Mouse (Mus musculus): ENCODE measurements around the gene Gpr62. TPM values are rescaled to one million over a fixed set of nuclear protein-coding genes. Genes with fewer than 3 reads are reported as not detected.

The Gpr62 gene
- polyA plus RNA-seq, 1 experiment from 2014 or later = 0.11 TPM

DNA sequence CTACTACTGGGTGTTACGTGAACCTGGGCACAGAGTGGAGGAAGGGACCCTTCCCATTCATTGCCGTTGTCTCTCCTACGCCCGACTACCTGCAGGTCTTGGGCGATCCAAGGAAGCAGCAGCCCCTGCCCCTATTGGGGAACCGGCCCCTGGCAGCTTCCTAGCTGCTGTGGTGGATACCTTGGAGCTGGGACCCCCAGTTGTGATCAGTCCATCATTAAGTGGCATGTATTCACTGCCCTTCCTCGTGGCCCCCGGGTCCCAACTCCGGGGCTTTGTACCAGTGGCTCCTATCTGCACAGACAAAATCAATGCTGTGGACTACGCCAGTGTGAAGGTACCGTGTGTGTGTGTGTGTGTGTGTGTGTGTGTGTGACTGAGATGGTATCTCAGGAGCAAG is 14.4 kb downstream of the Gpr62 start:
- H3K9me3 ChIP-seq (replicated peaks) = no peaks in the 10 kb centered on the region
- peaks cover 5% of the 10 kb centered on the region for H3K36me3 ChIP-seq
- peak overlapping the region; percentile 94 for H3K4me3 ChIP-seq
- peak overlapping the region; percentile 99 for H3K27ac ChIP-seq (replicated peaks)
- DNase-seq (ENCODE audit: low spot score) = no peak
- peaks cover 94% of the 10 kb centered on the region for H3K4me1 ChIP-seq
- peaks cover 12% of the 10 kb centered on the region; the same call in 1 of the 2 replicates for H3K27me3 ChIP-seq (ENCODE audit: low read depth, poor library complexity, severe bottlenecking)
- 87% methylated on average over 11 of the region's 11 CpGs for WGBS

DNA sequence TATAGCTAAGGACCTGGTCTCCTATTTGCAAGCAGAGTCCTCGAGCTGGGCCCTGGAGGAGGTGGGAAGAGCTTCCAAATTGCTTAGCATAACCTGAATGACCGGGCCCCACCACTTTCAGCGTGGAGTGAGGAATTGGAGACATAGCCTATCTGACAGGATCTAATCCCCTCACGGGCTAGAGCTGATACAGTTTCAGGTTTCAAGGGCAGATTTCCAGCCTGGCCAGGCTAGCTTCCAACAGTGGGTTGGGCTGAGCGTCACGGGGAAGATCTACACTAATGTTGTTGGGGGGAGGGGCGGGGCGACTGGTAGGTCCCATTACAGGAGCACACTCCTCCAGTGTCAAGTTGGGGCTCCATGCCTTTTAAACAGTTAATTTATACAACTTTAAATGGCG is 15.1 kb downstream of the Gpr62 start:
- Histone ChIP-seq H3K9me3 (replicated peaks) (no peaks in the 10 kb centered on the region), H3K36me3 (no peaks in the 10 kb centered on the region), H3K4me3 (no peak overlapping the region), H3K27ac (replicated peaks) (peak overlapping the region; percentile 99), H3K4me1 (peaks cover 94% of the 10 kb centered on the region), H3K27me3 (ENCODE audit: low read depth, poor library complexity, severe bottlenecking) (peaks cover 12% of the 10 kb centered on the region; the same call in 1 of the 2 replicates)
- 27% methylated on average over 9 of the region's 9 CpGs for WGBS
- no peak for DNase-seq (ENCODE audit: low spot score)

DNA sequence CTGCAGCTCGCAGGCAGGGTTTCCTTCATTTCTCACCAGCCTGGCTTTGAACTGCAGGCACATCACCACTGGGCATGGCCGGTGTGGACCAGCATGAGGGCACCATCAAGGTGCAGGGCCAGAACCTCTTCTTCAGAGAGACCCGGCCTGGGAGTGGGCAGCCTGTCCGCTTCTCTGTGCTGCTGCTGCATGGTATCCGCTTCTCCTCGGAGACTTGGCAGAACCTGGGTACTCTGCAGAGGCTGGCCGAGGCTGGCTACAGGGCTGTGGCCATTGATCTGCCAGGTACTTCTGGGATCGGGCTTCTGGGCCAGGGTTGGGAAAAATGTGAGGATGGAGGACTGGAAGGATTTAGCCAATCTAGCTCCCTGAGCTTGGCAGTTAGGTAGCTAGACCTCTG is 15.8 kb downstream of the Gpr62 start:
- Histone ChIP-seq H3K4me3 (no peak overlapping the region), H3K27ac (replicated peaks) (0 out of 2 replicates have a peak overlapping the region, but pooled peaks have one; percentile 99), H3K36me3 (no peaks in the 10 kb centered on the region), H3K4me1 (peaks cover 94% of the 10 kb centered on the region), H3K27me3 (ENCODE audit: low read depth, poor library complexity, severe bottlenecking) (peaks cover 12% of the 10 kb centered on the region; the same call in 1 of the 2 replicates), H3K9me3 (replicated peaks) (no peaks in the 10 kb centered on the region)
- DNase-seq (ENCODE audit: low spot score) = no peak
- WGBS = 93% methylated on average over 8 of the region's 8 CpGs

DNA sequence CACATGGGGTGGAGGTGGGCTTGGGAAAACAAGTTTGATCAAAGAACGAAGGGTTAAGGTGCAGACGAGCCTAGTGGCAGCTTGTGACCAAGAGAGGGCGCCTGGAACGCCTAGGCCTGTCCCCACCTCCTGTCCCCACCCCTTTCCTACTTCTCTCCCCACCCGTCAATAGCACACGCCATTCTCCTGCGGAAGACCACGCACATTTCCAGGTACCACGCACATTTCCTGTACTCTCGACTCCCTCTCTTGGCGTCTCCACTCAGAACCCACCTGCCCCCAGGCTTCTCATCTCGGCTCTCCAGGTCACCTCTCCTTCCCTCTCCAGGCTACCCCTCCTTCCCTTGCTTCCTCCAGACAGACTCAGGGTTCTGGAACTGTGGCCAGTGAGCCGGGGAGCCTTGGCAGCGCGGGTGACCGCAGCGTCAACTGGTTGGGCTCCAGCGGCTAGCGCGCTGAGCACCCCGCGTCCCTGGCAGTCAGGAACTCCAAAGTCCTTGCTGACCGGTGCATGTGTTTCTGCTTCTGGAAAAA is 17.2 kb downstream of the Gpr62 start:
- DNase-seq (ENCODE audit: low spot score) = peak; percentile 62
- Histone ChIP-seq H3K27me3 (ENCODE audit: low read depth, poor library complexity, severe bottlenecking) (peaks cover 12% of the 10 kb centered on the region; the same call in 1 of the 2 replicates), H3K4me3 (peak overlapping the region; percentile 62), H3K27ac (replicated peaks) (peak overlapping the region; percentile 87), H3K9me3 (replicated peaks) (no peaks in the 10 kb centered on the region), H3K36me3 (no peaks in the 10 kb centered on the region), H3K4me1 (peaks cover 90% of the 10 kb centered on the region)
- WGBS = under 1% methylated on average over 23 of the region's 23 CpGs

DNA sequence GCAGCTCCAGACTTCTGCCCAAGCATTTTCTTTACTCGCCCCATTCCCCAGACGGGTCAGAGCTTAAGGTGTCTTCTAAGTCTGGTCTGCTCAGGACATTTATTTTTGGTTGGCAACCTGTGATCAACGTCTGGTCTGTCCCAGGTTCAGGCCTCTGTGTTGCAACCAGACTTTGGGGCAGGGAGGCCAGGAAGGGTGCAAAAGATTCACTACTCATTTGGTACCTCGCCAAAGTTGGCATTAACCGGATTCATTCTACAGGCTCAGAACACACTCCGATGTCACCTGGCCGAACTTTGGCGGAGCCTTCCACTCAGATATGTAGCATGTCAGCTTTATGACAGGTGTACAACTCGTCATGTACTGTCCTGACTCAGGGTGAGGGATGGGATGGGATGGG is 17.8 kb downstream of the Gpr62 start:
- H3K4me3 ChIP-seq = peak overlapping the region; percentile 62
- peak overlapping the region; percentile 87 for H3K27ac ChIP-seq (replicated peaks)
- peaks cover 83% of the 10 kb centered on the region for H3K4me1 ChIP-seq
- 40% methylated on average over 9 of the region's 9 CpGs for WGBS
- DNase-seq (ENCODE audit: low spot score) = no peak
- no peaks in the 10 kb centered on the region for H3K9me3 ChIP-seq (replicated peaks)
- peaks cover 12% of the 10 kb centered on the region; the same call in 1 of the 2 replicates for H3K27me3 ChIP-seq (ENCODE audit: low read depth, poor library complexity, severe bottlenecking)
- no peaks in the 10 kb centered on the region for H3K36me3 ChIP-seq

DNA sequence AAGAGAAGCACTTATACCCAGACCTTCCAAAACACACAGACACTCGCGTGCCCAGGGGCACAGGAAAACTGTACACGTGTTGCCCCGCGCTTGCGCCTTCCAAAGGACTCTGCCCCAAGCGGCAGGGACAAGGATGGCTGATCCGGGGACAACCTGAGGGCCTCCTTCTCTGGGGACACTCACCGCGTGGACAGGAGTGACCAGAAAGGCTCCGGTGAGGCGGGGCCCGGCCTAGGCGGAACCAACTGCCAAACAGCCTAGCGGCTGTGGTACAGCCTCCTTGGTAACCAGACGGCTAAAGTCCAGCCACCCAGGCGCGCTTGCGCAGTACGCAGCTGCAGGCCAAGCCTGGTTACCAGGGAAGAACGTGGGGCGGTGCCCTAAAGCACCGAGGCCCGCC is 18.4 kb downstream of the Gpr62 start, which contains the start of the genes Abhd14b and Abhd14a:
TSS of gene Abhd14b (plus strand) at position 112 of the 400 bp plus-strand sequence.
TSS of gene Abhd14a (minus strand) at position 331 of the 400 bp plus-strand sequence.
- Histone ChIP-seq H3K4me1 (peaks cover 77% of the 10 kb centered on the region), H3K27ac (replicated peaks) (peak within 1 kb of the TSS; percentile 87), H3K36me3 (no peaks in the 10 kb centered on the region), H3K4me3 (peak within 1 kb of the TSS; percentile 62), H3K27me3 (ENCODE audit: low read depth, poor library complexity, severe bottlenecking) (peaks cover 12% of the 10 kb centered on the region; the same call in 1 of the 2 replicates), H3K9me3 (replicated peaks) (no peaks in the 10 kb centered on the region)
- peak; percentile 94 for DNase-seq (ENCODE audit: low spot score)
- WGBS = 0% methylated on average over 24 of the region's 24 CpGs

DNA sequence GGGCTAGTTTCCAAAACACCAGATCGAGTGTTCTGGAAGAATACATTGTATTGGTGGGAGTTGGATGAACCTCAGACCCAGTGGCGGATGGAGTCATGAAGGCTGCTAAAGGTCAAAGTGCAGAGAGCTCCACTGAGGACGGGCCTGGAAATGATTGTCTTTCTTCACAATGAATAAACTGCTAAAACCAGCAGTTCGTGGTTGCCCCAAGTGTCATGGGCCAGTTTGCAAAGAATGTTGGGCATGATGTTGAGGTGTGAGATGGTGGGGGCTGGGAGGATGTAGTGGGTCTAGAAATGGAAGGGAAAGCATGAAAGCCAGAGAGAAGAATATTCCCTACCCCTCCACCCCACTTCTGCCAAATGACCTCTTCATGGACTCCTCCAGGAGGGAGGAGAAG is 20.9 kb downstream of the Gpr62 start:
- Histone ChIP-seq H3K36me3 (0 out of 2 replicates have a peak, but pooled peaks cover 3% of the 10 kb centered on the region), H3K4me3 (no peak overlapping the region), H3K27ac (replicated peaks) (no peak overlapping the region), H3K27me3 (ENCODE audit: low read depth, poor library complexity, severe bottlenecking) (peaks cover 1% of the 10 kb centered on the region; the same call in 1 of the 2 replicates), H3K4me1 (peaks cover 52% of the 10 kb centered on the region), H3K9me3 (replicated peaks) (no peaks in the 10 kb centered on the region)
- WGBS = 78% methylated on average over 4 of the region's 4 CpGs
- DNase-seq (ENCODE audit: low spot score) = no peak

DNA sequence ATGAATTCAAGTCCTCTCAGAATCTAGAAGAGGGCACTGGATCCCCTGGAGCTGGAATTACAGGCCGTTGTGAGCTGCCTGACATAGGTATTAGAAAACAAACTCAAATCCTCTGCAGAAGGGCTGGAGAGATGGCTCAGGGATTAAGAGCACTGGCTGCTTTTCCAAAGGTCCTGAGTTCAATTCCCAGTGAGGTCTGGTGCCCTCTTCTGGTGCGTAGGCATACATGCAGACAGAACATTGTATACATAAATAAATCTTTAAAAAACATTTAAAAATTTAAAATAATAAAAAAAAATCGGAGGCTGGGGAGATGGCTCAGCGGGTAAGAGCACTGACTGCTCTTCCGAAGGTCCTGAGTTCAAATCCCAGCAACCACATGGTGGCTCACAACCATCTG is 23.1 kb downstream of the Gpr62 start:
- no peak for DNase-seq (ENCODE audit: low spot score)
- 0 out of 2 replicates have a peak, but pooled peaks cover 3% of the 10 kb centered on the region for H3K36me3 ChIP-seq
- no peaks in the 10 kb centered on the region for H3K9me3 ChIP-seq (replicated peaks)
- H3K27me3 ChIP-seq (ENCODE audit: low read depth, poor library complexity, severe bottlenecking) = no peaks in the 10 kb centered on the region
- H3K4me1 ChIP-seq = peaks cover 46% of the 10 kb centered on the region
- H3K27ac ChIP-seq (replicated peaks) = no peak overlapping the region
- no peak overlapping the region for H3K4me3 ChIP-seq
- WGBS = 77% methylated on average over 5 of the region's 5 CpGs

DNA sequence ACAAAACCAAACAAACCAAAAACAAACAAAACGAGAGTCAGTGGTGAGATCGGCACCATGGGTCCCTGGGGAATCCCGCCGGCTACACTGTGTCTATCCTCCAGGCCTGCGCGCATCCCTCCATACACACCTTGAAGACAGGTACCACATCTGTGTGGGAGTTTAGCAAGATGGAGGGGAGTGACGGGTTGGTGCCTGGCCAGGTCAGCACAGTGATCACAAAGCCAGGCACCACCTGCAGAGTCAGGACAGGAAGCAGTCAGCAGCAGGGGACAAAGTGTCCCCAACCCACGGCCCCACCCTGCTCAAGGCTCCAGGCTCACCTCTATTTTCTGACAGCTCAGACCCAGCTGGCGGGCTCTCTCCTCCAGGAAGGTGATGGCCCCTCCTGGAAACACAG is 29.2 kb downstream of the Gpr62 start:
- no peak for DNase-seq (ENCODE audit: low spot score)
- WGBS = 86% methylated on average over 9 of the region's 9 CpGs
- H3K4me3 ChIP-seq = no peak overlapping the region

DNA sequence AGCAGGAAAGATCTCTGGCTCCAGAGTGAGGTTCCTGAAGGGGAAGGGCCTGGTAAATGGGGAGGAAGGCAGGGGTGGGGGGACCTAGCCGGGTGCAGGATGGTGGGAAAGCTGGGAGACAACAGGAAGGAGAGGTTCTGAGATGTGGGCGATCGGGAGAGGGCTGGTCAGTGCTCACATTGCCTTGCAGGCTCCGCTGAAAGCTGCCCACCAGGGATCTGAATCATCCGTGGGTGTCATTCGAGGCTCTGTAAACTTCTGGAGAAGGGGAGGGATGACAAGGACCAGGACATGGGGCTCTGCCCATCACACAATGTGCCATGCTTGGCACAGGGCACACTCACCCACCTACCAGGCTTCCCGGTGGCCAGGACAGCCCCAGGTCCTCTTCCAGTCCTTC is 32.3 kb downstream of the Gpr62 start:
- no peaks in the 10 kb centered on the region for H3K27me3 ChIP-seq (ENCODE audit: low read depth, poor library complexity, severe bottlenecking)
- WGBS = 83% methylated on average over 7 of the region's 7 CpGs
- peaks cover 46% of the 10 kb centered on the region for H3K4me1 ChIP-seq
- H3K27ac ChIP-seq (replicated peaks) = no peak overlapping the region
- H3K36me3 ChIP-seq = peaks cover 55% of the 10 kb centered on the region
- no peaks in the 10 kb centered on the region for H3K9me3 ChIP-seq (replicated peaks)
- no peak for DNase-seq (ENCODE audit: low spot score)
- no peak overlapping the region for H3K4me3 ChIP-seq

More for the DNA sequence above, 29.2 kb downstream of the Gpr62 start:
- H3K27ac ChIP-seq (replicated peaks) = no peak overlapping the region
- peaks cover 43% of the 10 kb centered on the region for H3K36me3 ChIP-seq
- peaks cover 38% of the 10 kb centered on the region for H3K4me1 ChIP-seq
- no peaks in the 10 kb centered on the region for H3K9me3 ChIP-seq (replicated peaks)
- H3K27me3 ChIP-seq (ENCODE audit: low read depth, poor library complexity, severe bottlenecking) = no peaks in the 10 kb centered on the region

DNA sequence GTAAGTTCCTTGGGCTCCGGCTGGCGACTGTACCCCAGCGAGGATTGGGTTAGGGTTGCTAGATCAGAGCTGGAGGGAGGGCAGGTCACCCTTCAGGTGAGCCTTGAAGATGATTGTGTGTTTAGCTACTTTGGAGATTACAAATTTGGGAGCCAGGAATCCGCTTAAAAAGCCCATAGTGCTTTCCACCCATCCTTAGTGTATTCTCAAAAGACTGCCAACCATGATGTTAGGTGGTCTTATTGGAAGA is 35.8 kb downstream of the Gpr62 start:
- no peak for DNase-seq (ENCODE audit: low spot score)
- peak overlapping the region; percentile 99 for H3K27ac ChIP-seq (replicated peaks)
- WGBS = 2% methylated on average over 4 of the region's 4 CpGs
- peaks cover 48% of the 10 kb centered on the region for H3K36me3 ChIP-seq
- H3K4me3 ChIP-seq = peak overlapping the region; percentile 96
- H3K27me3 ChIP-seq (ENCODE audit: low read depth, poor library complexity, severe bottlenecking) = no peaks in the 10 kb centered on the region
- no peaks in the 10 kb centered on the region for H3K9me3 ChIP-seq (replicated peaks)
- peaks cover 15% of the 10 kb centered on the region for H3K4me1 ChIP-seq

DNA sequence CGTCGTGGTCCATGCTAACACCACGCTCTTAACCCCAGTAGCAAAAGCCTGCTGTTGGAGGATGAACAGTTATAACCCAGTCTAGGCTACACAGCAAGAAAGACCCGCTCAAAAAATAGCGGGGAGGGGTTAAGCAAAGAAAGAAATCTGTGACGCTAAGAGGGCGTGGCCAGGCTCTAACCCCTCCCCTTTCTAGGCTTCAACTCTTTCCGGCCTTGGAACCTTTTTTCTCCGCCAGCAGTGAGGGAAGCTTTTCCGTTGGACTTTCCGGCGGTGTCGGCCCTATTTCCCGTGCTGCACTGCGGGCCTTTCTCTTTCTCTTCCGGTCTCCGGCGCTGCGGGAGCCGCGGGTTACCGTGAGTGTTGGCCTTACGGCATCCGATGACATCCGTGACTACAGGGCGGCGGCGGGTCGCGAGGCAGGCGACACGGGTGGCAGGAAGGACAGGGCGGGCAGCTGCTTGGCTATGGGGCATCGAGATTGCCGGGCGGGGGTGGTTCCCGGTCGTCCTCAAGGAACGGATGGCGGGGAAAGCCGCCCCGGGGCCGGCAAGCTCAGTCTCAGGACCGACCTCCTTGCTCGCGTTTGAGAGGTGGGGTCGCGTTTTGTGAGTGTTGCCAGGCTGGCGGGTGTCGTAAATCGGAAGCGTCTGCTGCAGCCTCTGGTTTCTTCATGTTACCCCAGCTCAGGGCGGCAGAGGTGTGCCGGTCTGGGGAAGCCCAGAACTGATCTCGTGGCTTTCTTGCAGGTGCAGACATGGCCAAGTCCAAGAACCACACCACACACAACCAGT is 36.3 kb downstream of the Gpr62 start, which contains the start of gene Rpl29:
TSS of gene Rpl29 (plus strand) at position 234 of the 794 bp plus-strand sequence.
- Histone ChIP-seq H3K9me3 (replicated peaks) (no peaks in the 10 kb centered on the region), H3K36me3 (peaks cover 43% of the 10 kb centered on the region), H3K4me3 (peak within 1 kb of the TSS; percentile 96), H3K27ac (replicated peaks) (peak within 1 kb of the TSS; percentile 99), H3K27me3 (ENCODE audit: low read depth, poor library complexity, severe bottlenecking) (no peaks in the 10 kb centered on the region), H3K4me1 (peaks cover 15% of the 10 kb centered on the region)
- WGBS = under 1% methylated on average over 55 of the region's 55 CpGs
- peak; percentile 94 for DNase-seq (ENCODE audit: low spot score)

DNA sequence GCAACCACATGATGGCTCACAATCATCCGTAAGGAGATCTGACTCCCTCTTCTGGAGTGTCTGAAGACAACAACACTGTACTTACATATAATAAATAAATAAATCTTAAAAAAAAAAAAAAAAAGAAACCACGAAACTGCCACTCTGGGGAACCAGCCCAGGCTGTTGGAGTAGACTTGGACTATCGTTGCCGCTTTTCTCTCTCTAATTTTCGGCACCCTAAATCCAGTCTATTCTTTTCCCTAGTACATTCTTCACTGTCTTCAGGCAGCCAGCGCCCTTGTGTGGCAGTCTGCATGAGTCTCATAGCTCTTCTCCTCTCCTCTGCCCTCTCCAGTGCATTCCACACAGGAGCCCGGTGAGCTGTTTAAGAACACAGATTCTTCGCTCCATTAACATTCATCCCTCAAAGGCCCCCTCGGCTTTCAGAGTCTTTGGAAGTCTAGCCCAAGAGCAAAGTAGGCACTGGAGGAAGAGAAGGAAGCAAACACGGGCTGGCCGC is 37.0 kb downstream of the Gpr62 start:
- WGBS = 21% methylated on average over 11 of the region's 11 CpGs
- H3K27ac ChIP-seq (replicated peaks) = peak overlapping the region; percentile 99
- H3K36me3 ChIP-seq = peaks cover 37% of the 10 kb centered on the region
- no peaks in the 10 kb centered on the region for H3K27me3 ChIP-seq (ENCODE audit: low read depth, poor library complexity, severe bottlenecking)
- DNase-seq (ENCODE audit: low spot score) = no peak
- peaks cover 15% of the 10 kb centered on the region for H3K4me1 ChIP-seq
- H3K9me3 ChIP-seq (replicated peaks) = no peaks in the 10 kb centered on the region
- H3K4me3 ChIP-seq = peak overlapping the region; percentile 96

Data from midbrain, embryonic 10.5 days (tissue).